Mouse (Mus musculus): ENCODE data around the gene Ces1a.

GRCm38 (mm10) chr8:92972949-92973348, 75.0 kb downstream of the Ces1a start:
- no peak for TF ChIP-seq CTCF (IDR thresholded peaks at IDR 0.05; ENCODE audit: low read depth, low read length)
- no peak for TF ChIP-seq POLR2A (IDR thresholded peaks at IDR 0.05; ENCODE audit: extremely low read depth, insufficient read depth, low read length)

Data from liver, adult 2 months (tissue).